Mouse (Mus musculus): Measurements from ENCODE around the gene Smu1.
"Not testable (repeated sequence)": the region's sequence is repeated elsewhere in the genome, so short reads cannot be mapped to it uniquely, and the experiment has no call there.

Smu1 gene

GRCm38 (mm10) chr4:40757780-40758420, at the start of gene Smu1:
Gene Smu1 (minus strand): TSS chr4:40757923.
- peak; percentile 99 for DNase-seq (ENCODE audit: low read depth)

DNA sequence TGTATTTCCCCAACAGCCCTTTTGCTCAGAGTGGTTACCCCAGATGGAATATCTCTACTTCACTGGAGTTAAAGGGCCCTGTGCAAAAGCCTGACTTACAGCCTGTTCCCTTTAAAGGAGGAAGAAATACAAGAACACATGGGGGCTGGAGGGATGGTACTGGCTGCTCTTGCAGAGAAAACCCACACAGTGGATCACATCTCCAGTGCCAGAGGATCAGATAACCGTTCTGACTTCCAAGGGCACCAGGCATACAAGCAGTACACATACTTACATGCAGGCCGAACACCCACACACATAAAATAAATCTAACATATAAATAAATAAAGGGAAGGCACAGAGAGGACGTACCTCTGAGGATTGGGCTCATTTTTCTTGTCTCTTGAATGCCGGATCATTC, 49.7 kb upstream of the Smu1 start:
- DNase-seq (ENCODE audit: low read depth): no peak

DNA sequence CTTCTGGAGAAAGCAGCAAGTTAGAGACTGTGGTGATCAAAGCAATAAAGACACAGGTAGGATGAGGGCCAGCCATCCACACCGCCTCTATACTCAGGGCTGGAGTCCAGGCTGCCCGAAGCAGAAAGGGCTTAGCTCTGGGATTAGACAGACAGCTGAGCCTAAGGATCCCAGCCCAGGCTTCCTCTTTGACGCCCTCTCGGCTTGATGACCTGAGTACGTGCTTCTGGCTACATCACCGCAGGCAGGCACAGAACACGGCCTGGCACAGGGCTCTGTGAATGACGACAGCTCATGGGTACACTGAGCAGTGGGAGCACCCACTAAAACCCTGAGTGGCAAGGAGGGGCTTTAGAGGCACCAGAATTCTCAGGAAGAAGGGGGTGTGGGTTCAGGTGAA, 47.7 kb upstream of the Smu1 start:
- no peak for DNase-seq (ENCODE audit: low read depth)

DNA sequence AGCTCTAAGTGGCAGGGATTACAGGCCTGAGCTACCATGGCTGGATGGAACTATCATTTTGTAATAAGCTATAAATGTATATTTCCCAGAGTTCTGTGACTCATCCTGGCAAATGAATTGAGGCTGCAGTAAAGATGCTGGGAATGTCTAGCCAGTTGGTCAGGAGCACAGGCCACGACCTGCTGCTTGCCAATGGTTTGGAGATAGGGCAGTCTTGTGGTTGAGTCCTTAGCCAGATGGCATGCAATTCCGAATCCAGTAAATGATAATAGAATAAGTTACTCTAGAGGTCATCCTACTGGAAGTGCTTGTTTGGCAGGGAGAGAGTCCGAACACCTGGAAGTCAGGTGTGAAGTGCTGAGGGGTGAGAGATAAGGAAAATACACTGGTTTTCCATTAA, 45.1 kb upstream of the Smu1 start:
- DNase-seq (ENCODE audit: low read depth): no peak

- no peak for DNase-seq (ENCODE audit: low read depth)
Measured at GRCm38 (mm10) chr4:40801908-40802307, 44.2 kb upstream of the Smu1 start.

- no peak for DNase-seq (ENCODE audit: low read depth)
Measured at GRCm38 (mm10) chr4:40800873-40801272, 43.1 kb upstream of the Smu1 start.

DNA sequence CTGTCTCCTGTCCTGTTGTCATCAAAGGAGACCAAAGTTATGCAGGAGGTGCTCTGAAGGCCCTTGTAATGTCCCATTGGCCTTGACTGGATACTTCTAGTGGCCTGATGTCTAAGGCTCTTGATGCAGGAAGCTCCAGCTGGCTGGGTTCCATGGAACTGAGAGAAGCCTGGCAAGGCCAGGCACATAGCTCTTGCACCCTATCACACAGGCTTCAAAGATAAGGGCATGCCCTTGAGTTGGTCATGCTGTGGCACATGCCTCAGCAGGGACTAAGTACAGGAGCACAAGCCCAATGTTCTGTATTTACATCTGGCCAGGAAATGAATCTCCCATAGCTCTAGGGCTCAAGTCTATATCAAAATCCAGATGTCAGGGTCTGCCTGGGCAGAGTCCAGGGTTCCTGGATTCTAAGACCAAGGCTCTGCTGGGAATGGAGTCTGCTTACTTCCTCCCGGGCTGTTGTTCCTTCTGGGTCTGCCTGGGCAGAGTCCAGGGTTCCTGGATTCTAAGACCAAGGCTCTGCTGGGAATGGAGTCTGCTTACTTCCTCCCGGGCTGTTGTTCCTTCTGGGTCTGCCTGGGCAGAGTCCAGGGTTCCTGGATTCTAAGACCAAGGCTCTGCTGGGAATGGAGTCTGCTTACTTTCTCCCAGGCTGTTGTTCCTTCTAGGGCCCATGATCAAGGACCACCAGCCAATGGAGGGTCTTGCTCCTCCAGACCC, 41.3 kb upstream of the Smu1 start:
- not testable (repeated sequence) for DNase-seq (ENCODE audit: low read depth)

GRCm38 (mm10) chr4:40795761-40796160, 38.0 kb upstream of the Smu1 start:
- DNase-seq (ENCODE audit: low read depth): no peak

DNA sequence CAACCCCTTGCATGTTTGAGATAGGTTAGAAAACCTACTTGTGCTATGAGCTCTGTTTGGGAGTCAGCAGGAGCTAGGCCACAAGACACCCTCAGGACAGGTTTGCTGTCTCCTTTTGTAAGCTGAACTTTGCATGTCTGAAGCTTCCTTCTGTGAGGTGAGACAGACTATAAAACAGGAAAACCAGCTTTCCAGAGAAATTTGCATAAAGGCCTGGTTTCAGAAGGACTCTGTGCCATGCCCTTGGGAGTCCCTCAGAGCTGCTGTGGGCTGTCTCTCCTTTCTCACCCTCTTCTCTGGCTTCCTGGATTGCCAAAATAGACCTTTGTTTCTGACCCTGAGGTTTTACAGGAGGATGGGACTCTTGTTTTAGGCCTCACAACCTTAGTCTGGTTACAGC, 36.6 kb upstream of the Smu1 start:
- DNase-seq (ENCODE audit: low read depth): no peak

DNA sequence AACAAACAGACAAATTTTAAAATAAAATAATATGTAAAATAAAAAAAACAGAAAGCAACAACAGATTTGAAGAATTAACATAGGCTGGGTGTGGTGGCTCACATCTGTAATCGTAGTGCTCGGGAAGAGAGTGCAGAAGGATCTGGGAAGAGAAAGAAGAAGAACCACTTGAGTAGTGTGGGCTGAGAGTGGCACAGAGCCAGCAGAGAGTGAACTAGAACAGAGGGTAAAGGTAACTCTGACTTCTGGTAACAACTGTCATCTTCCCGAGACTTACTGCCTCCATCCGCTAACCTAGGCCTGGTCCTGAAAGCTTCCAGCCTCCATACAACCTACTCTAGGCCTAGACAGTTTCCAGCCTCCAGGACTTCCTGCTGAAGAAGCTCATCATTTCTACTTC, 33.5 kb upstream of the Smu1 start:
- no peak for DNase-seq (ENCODE audit: low read depth)

DNA sequence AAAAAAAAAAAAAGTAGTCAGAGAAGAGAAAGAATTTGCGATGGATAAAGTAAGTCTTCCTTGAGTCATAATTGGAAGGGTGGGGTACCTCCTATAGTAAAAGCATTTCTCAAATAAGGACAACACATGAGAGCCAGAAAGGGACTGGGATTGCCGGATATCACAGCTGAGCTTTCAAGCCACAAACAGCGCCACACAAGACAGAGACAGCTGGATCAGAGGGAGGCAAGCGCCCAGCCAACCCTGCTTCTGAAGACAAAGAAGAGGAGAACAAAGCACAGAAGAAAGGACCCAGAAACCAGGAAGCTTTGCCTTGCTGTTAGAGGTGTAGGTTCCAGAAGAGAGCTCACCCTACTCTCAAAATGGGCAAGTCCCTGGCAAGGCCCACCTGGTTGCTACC, 28.9 kb upstream of the Smu1 start:
- peak; percentile 43 for DNase-seq (ENCODE audit: low read depth)

DNA sequence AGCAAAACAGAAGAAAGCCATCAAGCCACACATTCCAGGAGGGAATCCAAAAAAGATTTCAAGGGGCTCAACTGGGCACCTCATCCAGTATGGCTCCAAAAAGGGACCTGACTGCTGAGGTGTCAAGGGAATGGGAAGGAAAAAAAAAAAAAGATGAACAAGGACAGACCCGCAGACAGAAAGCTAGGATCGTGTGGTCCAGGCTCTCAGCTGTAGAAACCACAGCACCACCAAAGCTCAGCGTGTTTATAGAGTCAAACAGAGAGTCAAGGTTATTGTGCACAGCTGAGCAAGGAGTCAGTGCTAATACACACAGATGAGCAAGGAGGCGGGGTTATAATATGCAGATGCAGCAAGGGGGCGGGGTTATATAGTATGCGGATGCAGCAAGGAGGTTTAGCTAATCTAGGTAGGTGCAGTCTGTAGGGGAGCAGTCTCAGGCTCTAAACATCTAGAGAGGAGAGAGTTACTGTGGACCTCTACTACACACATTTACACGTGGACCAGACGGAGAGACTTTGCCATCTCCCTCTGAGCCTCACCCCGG, 28.0 kb upstream of the Smu1 start:
- DNase-seq (ENCODE audit: low read depth): peak; percentile 65

GRCm38 (mm10) chr4:40784556-40785169, 26.9 kb upstream of the Smu1 start:
- no peak for DNase-seq (ENCODE audit: low read depth)

DNA sequence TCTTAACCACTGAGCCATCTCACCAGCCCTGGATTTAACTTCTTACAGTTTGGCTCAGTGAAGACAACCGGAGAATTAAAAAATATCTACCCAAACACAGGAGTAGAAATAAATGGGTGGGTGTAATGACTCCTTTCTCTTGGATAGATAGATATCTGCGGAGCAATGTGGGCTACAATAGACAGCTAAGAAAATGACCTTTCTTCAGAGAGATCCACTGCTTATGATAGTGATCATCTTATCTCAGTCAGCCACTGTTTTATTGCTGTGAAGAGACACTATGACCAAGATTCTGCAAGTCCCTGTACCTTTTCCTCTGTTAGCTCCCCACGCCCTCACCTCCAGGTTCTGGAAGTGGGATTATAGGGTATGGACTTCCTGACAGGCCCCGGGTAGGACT, 25.3 kb upstream of the Smu1 start:
- DNase-seq (ENCODE audit: low read depth): no peak

DNA sequence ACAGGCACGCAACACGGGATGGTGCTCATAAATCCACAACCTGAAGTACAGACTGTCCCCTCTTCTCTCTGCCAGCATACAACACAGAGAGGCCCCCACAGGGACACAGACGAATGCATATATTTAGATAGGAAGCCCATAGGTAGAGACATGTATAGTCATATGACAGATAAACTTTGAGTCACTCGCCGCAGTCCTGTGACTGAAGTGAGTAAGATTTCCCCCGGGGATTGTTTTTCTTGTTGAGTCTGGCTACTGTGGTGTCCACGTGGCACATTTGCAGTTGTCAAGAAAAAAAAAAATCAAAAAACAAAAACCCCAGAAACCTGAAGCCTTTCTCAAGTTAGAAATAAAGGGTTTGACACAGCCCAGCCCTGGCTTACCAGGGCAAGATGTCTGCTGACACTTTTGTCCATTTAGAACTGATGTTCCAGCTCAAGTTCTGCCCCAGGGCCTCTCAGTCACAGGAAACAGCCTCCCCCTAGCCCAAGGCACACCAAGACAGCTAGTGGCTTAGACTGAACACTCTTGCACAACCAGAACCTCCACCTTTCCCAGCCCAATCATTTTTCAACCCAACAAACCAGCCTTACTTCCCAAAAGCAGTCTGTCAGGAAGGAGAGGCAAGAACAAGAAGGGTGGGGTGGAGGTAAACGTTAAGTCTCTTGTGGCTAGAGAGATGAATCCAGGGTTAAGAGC, 24.2 kb upstream of the Smu1 start:
- peak; percentile 81 for DNase-seq (ENCODE audit: low read depth)

- peak; percentile 88 for DNase-seq (ENCODE audit: low read depth)
Measured at GRCm38 (mm10) chr4:40781143-40781542, 23.4 kb upstream of the Smu1 start.

GRCm38 (mm10) chr4:40778656-40779055, 20.9 kb upstream of the Smu1 start:
- peak; percentile 55 for DNase-seq (ENCODE audit: low read depth)

GRCm38 (mm10) chr4:40777116-40777515, 19.4 kb upstream of the Smu1 start:
- peak; percentile 67 for DNase-seq (ENCODE audit: low read depth)

DNA sequence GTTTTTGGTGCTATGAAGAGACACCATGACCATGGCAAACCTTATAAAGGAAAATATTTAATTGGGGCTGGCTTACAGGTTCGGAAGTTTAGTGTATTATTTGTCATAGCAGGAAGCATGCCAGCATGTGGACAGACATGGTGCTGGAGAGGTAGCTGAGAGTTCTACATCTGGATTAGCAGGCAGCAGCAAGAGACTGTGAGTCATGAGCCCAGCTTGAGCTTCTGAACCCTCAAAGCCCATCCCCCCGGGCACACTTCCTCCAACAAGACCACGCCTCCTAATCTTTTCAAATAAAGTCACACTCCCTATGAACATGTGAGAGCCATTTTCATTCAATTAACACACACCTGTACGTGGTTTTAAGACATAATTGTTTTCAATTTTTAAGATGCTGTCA, 18.7 kb upstream of the Smu1 start:
- DNase-seq (ENCODE audit: low read depth): peak; percentile 69

GRCm38 (mm10) chr4:40774279-40775259, 16.8 kb upstream of the Smu1 start:
- DNase-seq (ENCODE audit: low read depth): peak; percentile 88

GRCm38 (mm10) chr4:40759876-40760275, 2.2 kb upstream of the Smu1 start:
- no peak for DNase-seq (ENCODE audit: low read depth)

Data from naive thymus-derived CD4-positive, alpha-beta T cell, adult 2 months (primary cell).